Mouse (Mus musculus) macrophage (primary cell): ENCODE results near the gene Rsg1. TPM values are rescaled to one million over a fixed set of nuclear protein-coding genes. Genes with fewer than 3 reads are reported as not detected.
A peak's percentile ranks its signal among the peaks of the same experiment; 100 is the strongest.

Experiments
- H3K27ac ChIP-seq: fragments of 350-480 bp; formaldehyde crosslinking; 2 replicates; pipeline ENCODE4 v1.9.0; 2021
- H3K36me3 ChIP-seq: fragments of 350-480 bp; formaldehyde crosslinking; 2 replicates; pipeline ENCODE4 v1.9.0; 2021; ENCODE audit errors: inconsistent target
- H3K4me3 ChIP-seq: fragments of 350-480 bp; formaldehyde crosslinking; 2 replicates; pipeline ENCODE4 v1.9.0; 2021; ENCODE audit errors: inconsistent target
- H3K79me2 ChIP-seq: fragments of 350-480 bp; formaldehyde crosslinking; 2 replicates; pipeline ENCODE4 v1.9.0; 2021; ENCODE audit errors: inconsistent target
- WGBS: methylation state at CpG from one replicate; pipeline ENCODE4 v1.1.7; 2026; ENCODE audit warnings: inconsistent platforms; ENCODE audit not compliant: missing documents; 5-methylcytosine and 5-hydroxymethylcytosine counted together
- polyA plus RNA-seq: library from polyadenylated mRNA; stranded (reverse); fragments of 250-400 nt; gene quantifications from 3 replicates; pipeline ENCODE4 v1.2.4, GENCODE M21; 2018; ENCODE audit warnings: inconsistent platforms

The Rsg1 gene
- polyA plus RNA-seq, 1 experiment from 2014 or later: not detected

GRCm38 (mm10) chr4:141196981-141197685 is 16.6 kb upstream of the Rsg1 start:
- H3K4me3 ChIP-seq: no peak overlapping the region
- WGBS: 99% methylated on average over 13 of the region's 13 CpGs
- H3K27ac ChIP-seq: no peak overlapping the region
- peaks cover 86% of the 10 kb centered on the region for H3K36me3 ChIP-seq
- no peaks in the 10 kb centered on the region for H3K79me2 ChIP-seq

DNA sequence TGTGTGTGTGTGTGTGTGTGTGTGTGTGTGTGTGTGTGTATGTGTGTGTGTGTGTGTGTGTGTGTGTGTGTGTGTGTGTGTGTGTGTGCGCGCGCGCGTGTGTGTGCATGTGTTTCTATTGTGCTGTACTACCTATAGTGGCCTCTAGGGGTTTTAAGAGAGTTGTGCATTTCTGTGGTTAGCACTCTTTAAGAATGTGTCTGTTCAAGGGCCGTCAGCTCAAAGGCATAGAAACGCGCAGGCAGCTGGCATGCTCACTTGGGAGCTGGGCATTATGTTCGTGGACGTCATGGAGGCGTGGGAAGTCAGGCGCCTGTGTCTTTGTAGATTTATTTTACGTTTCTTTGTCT is 16.1 kb upstream of the Rsg1 start:
- H3K36me3 ChIP-seq: peaks cover 84% of the 10 kb centered on the region
- no peak overlapping the region for H3K4me3 ChIP-seq
- WGBS: 97% methylated on average over 8 of the region's 13 CpGs
- no peaks in the 10 kb centered on the region for H3K79me2 ChIP-seq
- no peak overlapping the region for H3K27ac ChIP-seq

GRCm38 (mm10) chr4:141200906-141201305 is 12.8 kb upstream of the Rsg1 start:
- Histone ChIP-seq H3K27ac (no peak overlapping the region), H3K36me3 (peaks cover 57% of the 10 kb centered on the region), H3K79me2 (no peaks in the 10 kb centered on the region), H3K4me3 (no peak overlapping the region)
- WGBS: 70% methylated on average over 11 of the region's 11 CpGs

- 95% methylated on average over 6 of the region's 6 CpGs for WGBS
- H3K36me3 ChIP-seq: peaks cover 44% of the 10 kb centered on the region; the same call in 1 of the 2 replicates
- H3K4me3 ChIP-seq: no peak overlapping the region
- no peaks in the 10 kb centered on the region for H3K79me2 ChIP-seq
- H3K27ac ChIP-seq: no peak overlapping the region
These were observed 11.6 kb upstream of the Rsg1 start for GRCm38 (mm10) chr4:141202192-141202591.

GRCm38 (mm10) chr4:141204580-141205061 is 9.1 kb upstream of the Rsg1 start:
- Histone ChIP-seq H3K36me3 (peaks cover 24% of the 10 kb centered on the region; the same call in 1 of the 2 replicates), H3K4me3 (no peak overlapping the region), H3K79me2 (no peaks in the 10 kb centered on the region), H3K27ac (no peak overlapping the region)
- WGBS: 95% methylated on average over 4 of the region's 4 CpGs

GRCm38 (mm10) chr4:141207081-141207480 is 6.7 kb upstream of the Rsg1 start:
- WGBS: 89% methylated on average over 5 of the region's 5 CpGs
- peaks cover 4% of the 10 kb centered on the region; the same call in 1 of the 2 replicates for H3K36me3 ChIP-seq

DNA sequence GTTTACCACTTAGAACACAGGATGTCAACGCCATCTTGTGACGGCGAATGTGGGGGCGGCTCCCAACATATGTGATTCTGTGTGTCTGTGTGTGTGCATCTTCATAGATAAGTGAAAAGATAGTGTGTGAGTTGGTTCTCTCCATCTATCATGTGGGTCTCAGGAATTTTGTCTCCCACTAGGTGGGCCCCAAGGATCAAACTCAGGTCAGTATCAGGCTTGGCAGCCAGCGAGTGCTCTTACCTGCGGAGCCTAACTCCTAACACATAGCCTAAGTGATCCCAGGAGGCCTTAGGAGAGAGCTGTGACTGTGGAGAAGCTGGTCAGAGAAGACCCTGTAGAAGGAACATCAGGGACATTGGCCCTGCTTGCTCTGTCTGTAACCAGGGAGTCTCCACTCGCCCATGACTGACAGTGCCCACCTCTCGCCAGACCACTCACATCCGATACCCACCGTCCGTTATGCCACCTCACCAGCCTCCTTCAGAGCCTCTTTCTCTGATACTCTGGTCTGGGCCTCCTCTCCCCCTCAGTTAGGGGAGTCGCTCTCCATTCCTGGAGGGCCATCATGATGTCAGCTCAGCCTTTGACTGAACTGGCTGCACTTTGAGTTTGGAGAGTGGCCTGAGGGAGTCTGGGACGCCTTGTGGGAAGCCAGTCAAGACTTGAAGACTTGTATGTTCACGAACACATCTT is 3.1 kb upstream of the Rsg1 start:
- Histone ChIP-seq H3K79me2 (no peaks in the 10 kb centered on the region), H3K36me3 (no peaks in the 10 kb centered on the region), H3K27ac (peak overlapping the region; percentile 62), H3K4me3 (peak overlapping the region; percentile 50)
- WGBS: 47% methylated on average over 13 of the region's 14 CpGs

More at GRCm38 (mm10) chr4:141207081-141207480, 6.7 kb upstream of the Rsg1 start:
- Histone ChIP-seq H3K79me2 (no peaks in the 10 kb centered on the region), H3K27ac (no peak overlapping the region), H3K4me3 (no peak overlapping the region)

GRCm38 (mm10) chr4:141211646-141212045 is 2.1 kb upstream of the Rsg1 start:
- Histone ChIP-seq H3K79me2 (no peaks in the 10 kb centered on the region), H3K36me3 (no peaks in the 10 kb centered on the region), H3K27ac (no peak overlapping the region), H3K4me3 (no peak overlapping the region)
- 93% methylated on average over 4 of the region's 4 CpGs for WGBS

GRCm38 (mm10) chr4:141212892-141213291 is 864 bp upstream of the Rsg1 start:
- H3K27ac ChIP-seq: no peak overlapping the region
- no peaks in the 10 kb centered on the region for H3K79me2 ChIP-seq
- H3K36me3 ChIP-seq: no peaks in the 10 kb centered on the region
- no peak overlapping the region for H3K4me3 ChIP-seq
- 89% methylated on average over 9 of the region's 9 CpGs for WGBS

- Histone ChIP-seq H3K4me3 (peak overlapping the region; percentile 54), H3K27ac (peak overlapping the region; percentile 37), H3K36me3 (no peaks in the 10 kb centered on the region), H3K79me2 (no peaks in the 10 kb centered on the region)
- 57% methylated on average over 2 of the region's 2 CpGs for whole genome bisulfite sequencing
These were observed 414 bp upstream of the Rsg1 start for GRCm38 (mm10) chr4:141213342-141213741.

DNA sequence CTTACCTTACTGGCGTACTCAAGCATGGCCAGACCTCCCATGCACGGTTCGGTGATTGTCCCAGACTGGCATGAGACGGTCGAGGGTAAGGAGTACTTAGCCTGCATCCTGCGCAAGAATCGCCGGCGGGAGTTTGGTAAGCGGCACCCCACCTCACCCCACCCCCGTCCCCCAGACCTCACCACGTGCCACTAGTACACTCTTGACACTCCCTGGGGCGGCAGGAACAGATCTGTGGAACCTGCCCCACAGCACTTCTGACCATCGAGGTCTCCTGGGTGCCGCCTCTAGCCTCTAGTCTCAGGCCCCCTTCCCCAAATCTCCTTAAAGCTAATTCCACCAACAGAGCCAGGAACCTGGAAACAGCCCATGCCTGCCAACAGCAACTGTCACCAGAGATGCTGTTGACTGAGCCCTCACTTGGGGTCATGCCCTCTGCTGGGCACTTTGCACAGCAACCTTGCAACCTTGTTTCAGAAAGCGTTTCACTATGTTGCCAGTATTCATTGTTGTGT is 638 bp downstream of the Rsg1 start:
- under 1% methylated on average over 15 of the region's 16 CpGs for WGBS
- Histone ChIP-seq H3K79me2 (no peaks in the 10 kb centered on the region), H3K27ac (peak overlapping the region; percentile 37; the same call in 1 of the 2 replicates), H3K36me3 (no peaks in the 10 kb centered on the region), H3K4me3 (peak overlapping the region; percentile 54)

GRCm38 (mm10) chr4:141219583-141220213 is 5.9 kb downstream of the Rsg1 start:
- 98% methylated on average over 19 of the region's 20 CpGs for WGBS
- no peak overlapping the region for H3K4me3 ChIP-seq
- H3K79me2 ChIP-seq: no peaks in the 10 kb centered on the region
- H3K36me3 ChIP-seq: no peaks in the 10 kb centered on the region
- H3K27ac ChIP-seq: no peak overlapping the region

DNA sequence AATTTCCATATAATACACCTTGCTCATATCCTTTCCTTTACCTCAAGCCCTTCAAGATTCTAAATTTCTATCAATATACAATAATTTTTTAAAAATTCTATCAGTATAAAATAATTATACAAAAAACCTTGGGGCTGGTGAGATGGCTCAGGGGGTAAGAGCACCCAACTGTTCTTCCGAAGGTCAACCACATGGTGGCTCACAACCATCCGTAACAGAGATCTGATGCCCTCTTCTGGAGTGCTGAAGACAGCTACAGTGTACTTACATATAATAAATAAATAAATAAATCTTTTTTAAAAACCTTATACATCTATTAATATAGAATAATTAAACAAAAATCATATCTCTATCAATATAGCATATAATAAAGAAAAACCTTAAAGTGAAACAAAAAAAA is 8.1 kb downstream of the Rsg1 start:
- Histone ChIP-seq H3K27ac (no peak overlapping the region), H3K79me2 (no peaks in the 10 kb centered on the region), H3K4me3 (no peak overlapping the region), H3K36me3 (no peaks in the 10 kb centered on the region)
- WGBS: 85% methylated on average over 2 of the region's 2 CpGs

DNA sequence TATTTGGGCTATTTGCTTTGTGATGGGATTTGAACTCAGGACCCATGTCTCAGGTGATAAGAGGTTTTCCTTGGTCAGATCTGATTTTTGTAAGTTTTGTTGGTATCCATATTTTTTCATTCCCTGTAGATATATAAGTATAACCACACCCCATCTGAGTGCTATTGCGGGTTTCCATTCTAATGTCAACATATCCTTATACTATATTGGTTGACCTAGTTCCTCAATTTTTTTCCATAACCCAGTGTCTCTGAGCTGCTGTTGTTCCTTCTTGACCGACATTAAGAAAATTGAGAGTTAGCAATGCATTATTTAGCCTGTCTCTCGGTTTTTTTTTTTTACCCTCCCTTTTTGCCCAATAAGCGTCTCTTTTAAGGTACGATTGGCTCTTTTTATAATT is 9.0 kb downstream of the Rsg1 start:
- 60% methylated on average over 3 of the region's 5 CpGs for WGBS
- no peak overlapping the region for H3K27ac ChIP-seq
- H3K4me3 ChIP-seq: no peak overlapping the region
- H3K79me2 ChIP-seq: no peaks in the 10 kb centered on the region
- no peaks in the 10 kb centered on the region for H3K36me3 ChIP-seq

DNA sequence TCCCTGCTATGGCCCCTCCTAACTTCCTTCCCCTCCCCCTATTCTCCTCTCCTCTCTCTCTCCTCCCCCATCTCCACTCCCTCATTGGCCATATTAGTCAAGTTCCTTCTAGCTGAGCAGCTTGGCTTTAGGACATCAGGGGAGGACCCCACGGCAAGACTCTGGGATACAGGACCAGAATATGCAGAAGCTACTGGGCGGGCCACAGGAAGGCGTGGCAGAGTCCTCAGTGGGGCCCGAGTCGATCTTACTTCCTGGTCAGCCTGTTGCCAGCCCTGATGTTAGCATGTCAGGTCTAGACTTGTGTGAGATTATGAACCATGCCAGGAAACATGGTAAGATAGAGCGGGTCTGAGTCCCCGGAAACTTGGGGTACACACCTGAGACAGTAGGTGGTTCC is 14.9 kb downstream of the Rsg1 start:
- H3K4me3 ChIP-seq: no peak overlapping the region
- 73% methylated on average over 7 of the region's 7 CpGs for WGBS
- H3K27ac ChIP-seq: no peak overlapping the region
- H3K36me3 ChIP-seq: no peaks in the 10 kb centered on the region
- no peaks in the 10 kb centered on the region for H3K79me2 ChIP-seq
